Mouse (Mus musculus): ENCODE results near the gene Slc48a1. TPM values are rescaled to one million over a fixed set of nuclear protein-coding genes. Genes with fewer than 3 reads are reported as not detected.

Slc48a1 gene
- polyA plus RNA-seq, 1 experiment from 2014 or later = 41.4 TPM

Other genes with a start within 250 kb of the Slc48a1 start
- gene Rpap3, start 72.7 kb upstream of the Slc48a1 start, polyA plus RNA-seq (2016; fragmentation: Nextera tagmentation; extraction: Ambion mirVana) = 35.7 and 40.3 TPM in 2 replicates
- 0.23 and 0.45 TPM in 2 replicates for gene Endou, start 47.2 kb upstream of the Slc48a1 start, polyA plus RNA-seq (2016; fragmentation: Nextera tagmentation; extraction: Ambion mirVana)
- gene Rapgef3, start 10.5 kb upstream of the Slc48a1 start, polyA plus RNA-seq (2016; fragmentation: Nextera tagmentation; extraction: Ambion mirVana) = 10.8 and 11.9 TPM in 2 replicates
- 28.9 and 29.7 TPM in 2 replicates for gene Hdac7, start 66.0 kb downstream of the Slc48a1 start, polyA plus RNA-seq (2016; fragmentation: Nextera tagmentation; extraction: Ambion mirVana)
- 0.09 and 0.41 TPM in 2 replicates for gene Vdr, start 132.1 kb downstream of the Slc48a1 start, polyA plus RNA-seq (2016; fragmentation: Nextera tagmentation; extraction: Ambion mirVana)
- gene Tmem106c, start 185.7 kb downstream of the Slc48a1 start, polyA plus RNA-seq (2016; fragmentation: Nextera tagmentation; extraction: Ambion mirVana) = 50.2 and 50.8 TPM in 2 replicates
- gene Col2a1, start 226.2 kb downstream of the Slc48a1 start, polyA plus RNA-seq (2016; fragmentation: Nextera tagmentation; extraction: Ambion mirVana) = 182 and 193 TPM in 2 replicates